Comparison of ENCODE assay signal across 9 mouse cellular contexts in the genomic region with DNA sequence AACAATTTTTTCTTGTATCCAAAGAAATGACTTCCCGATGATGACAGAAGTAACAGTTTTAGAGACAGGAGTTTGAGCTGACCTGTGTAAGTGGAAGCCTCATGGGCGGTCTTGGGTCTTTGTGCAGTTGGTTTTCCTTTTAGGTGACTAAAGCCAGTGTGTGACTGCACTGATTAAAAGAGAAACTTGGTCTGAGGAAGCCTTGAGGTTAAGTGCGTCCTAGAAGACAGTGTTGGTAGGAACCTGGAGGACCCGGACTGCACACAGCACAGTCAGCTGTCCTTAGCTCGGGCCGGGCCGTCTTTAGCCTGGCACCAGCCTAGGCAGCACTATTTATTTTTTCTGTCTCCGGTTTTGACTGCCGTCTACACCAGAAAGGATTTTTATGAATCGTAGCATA. TPM values are rescaled to one million over a fixed set of nuclear protein-coding genes. Genes with fewer than 3 reads are reported as not detected.
DNase-seq lines count a peak whose midpoint lies in the region; ATAC-seq lines count a peak whose summit lies in the region.
"Had no signal": no experiment of that assay in that cellular context is flagged by ENCODE, and none has a peak within 500 bp of the region (broad histone marks: within the 10 kb centered on the region; RNA-seq: fewer than 3 reads in every experiment).

No protein-coding gene starts in this region.

- no peak for ATAC-seq in erythroblast, adult 5-6 weeks (replicated peaks; ENCODE audit: low FRiP score, poor library complexity, severe bottlenecking)
- no peak for ATAC-seq in midbrain, embryonic 11.5 days (ENCODE audit: low FRiP score)
- ATAC-seq in limb, embryonic 15.5 days (ENCODE audit: insufficient number of reproducible peaks, low FRiP score, low TSS enrichment, low read depth): no peak
- no peak for ATAC-seq in stomach, embryonic 16.5 days (ENCODE audit: insufficient read depth, low FRiP score)

- peaks cover 56% of the 10 kb centered on the region for H3K36me3 ChIP-seq in erythroblast, embryonic 14.5 days (ENCODE audit: control insufficient read depth)
- H3K36me3 ChIP-seq in midbrain, embryonic 10.5 days: peaks cover 46% of the 10 kb centered on the region
- peaks cover 2% of the 10 kb centered on the region; the same call in 1 of the 2 replicates for H3K36me3 ChIP-seq in midbrain, embryonic 11.5 days (ENCODE audit: control insufficient read depth, insufficient read depth, low read length)
- peaks cover 20% of the 10 kb centered on the region for H3K36me3 ChIP-seq in limb, embryonic 15.5 days
- no peaks in the 10 kb centered on the region; the same call in 1 of the 2 replicates for H3K36me3 ChIP-seq in stomach, embryonic 16.5 days (ENCODE audit: control insufficient read depth, insufficient read depth, low read length)

- H3K27me3 ChIP-seq in erythroblast, embryonic 14.5 days (ENCODE audit: control insufficient read depth): no peaks in the 10 kb centered on the region
- peaks cover 18% of the 10 kb centered on the region for H3K27me3 ChIP-seq in midbrain, embryonic 10.5 days (ENCODE audit: low read depth, poor library complexity, severe bottlenecking)
- H3K27me3 ChIP-seq in midbrain, embryonic 11.5 days (ENCODE audit: control insufficient read depth, insufficient read depth, low read length): no peaks in the 10 kb centered on the region; the same call in 1 of the 2 replicates
- 0 out of 2 replicates have a peak, but pooled peaks cover 4% of the 10 kb centered on the region for H3K27me3 ChIP-seq in limb, embryonic 15.5 days
- H3K27me3 ChIP-seq in stomach, embryonic 16.5 days (ENCODE audit: control insufficient read depth, insufficient read depth, low read length): no peaks in the 10 kb centered on the region

- peak overlapping the region; percentile 87 for H3K4me3 ChIP-seq in erythroblast, embryonic 14.5 days (replicated peaks)
- peak overlapping the region; percentile 96; the same call in 1 of the 2 replicates for H3K4me3 ChIP-seq in midbrain, embryonic 10.5 days
- no peak overlapping the region for H3K4me3 ChIP-seq in midbrain, embryonic 11.5 days (ENCODE audit: low read depth, low read length)
- H3K4me3 ChIP-seq in limb, embryonic 15.5 days: no peak overlapping the region; the same call in 1 of the 2 replicates
- peak overlapping the region; percentile 65 for H3K4me3 ChIP-seq in stomach, embryonic 16.5 days (replicated peaks; ENCODE audit: low read length)

- no peak overlapping the region; the same call in 1 of the 2 replicates for H3K4me2 ChIP-seq in midbrain, embryonic 11.5 days
- H3K4me2 ChIP-seq in limb, embryonic 15.5 days: peak overlapping the region; percentile 67; the same call in 1 of the 2 replicates
- peak overlapping the region; percentile 62 for H3K4me2 ChIP-seq in stomach, embryonic 16.5 days (ENCODE audit: low read depth, low read length)

- 86% methylated on average over 10 of the region's 10 CpGs for WGBS in midbrain, embryonic 10.5 days
- WGBS in midbrain, embryonic 11.5 days: 89% methylated on average over 10 of the region's 10 CpGs
- WGBS in limb, embryonic 15.5 days: 74% methylated on average over 10 of the region's 10 CpGs
- WGBS in stomach, embryonic 16.5 days: 64% methylated on average over 10 of the region's 10 CpGs

- peaks cover 78% of the 10 kb centered on the region for H3K4me1 ChIP-seq in erythroblast, embryonic 14.5 days (ENCODE audit: control insufficient read depth)
- peaks cover 60% of the 10 kb centered on the region for H3K4me1 ChIP-seq in midbrain, embryonic 10.5 days
- H3K4me1 ChIP-seq in midbrain, embryonic 11.5 days (ENCODE audit: control insufficient read depth, insufficient read depth, low read length): peaks cover 14% of the 10 kb centered on the region
- H3K4me1 ChIP-seq in limb, embryonic 15.5 days: peaks cover 37% of the 10 kb centered on the region
- peaks cover 40% of the 10 kb centered on the region for H3K4me1 ChIP-seq in stomach, embryonic 16.5 days (ENCODE audit: control insufficient read depth, insufficient read depth, low read length)

- H3K27ac ChIP-seq in midbrain, embryonic 10.5 days (replicated peaks): no peak overlapping the region
- H3K27ac ChIP-seq in midbrain, embryonic 11.5 days (ENCODE audit: low read depth, low read length): no peak overlapping the region
- H3K27ac ChIP-seq in limb, embryonic 15.5 days: no peak overlapping the region
- H3K27ac ChIP-seq in stomach, embryonic 16.5 days (ENCODE audit: low read length): no peak overlapping the region

- no peak overlapping the region for H3K9ac ChIP-seq in midbrain, embryonic 11.5 days (ENCODE audit: low read length)
- 0 out of 2 replicates have a peak overlapping the region, but pooled peaks have one; percentile 4 for H3K9ac ChIP-seq in limb, embryonic 15.5 days
- H3K9ac ChIP-seq in stomach, embryonic 16.5 days (ENCODE audit: low read length): peak overlapping the region; percentile 24; the same call in 1 of the 2 replicates

- DNase-seq in midbrain, embryonic 10.5 days (ENCODE audit: low spot score): no peak
- DNase-seq in midbrain, embryonic 11.5 days (ENCODE audit: low spot score, missing footprints): no peak
- DNase-seq in urinary bladder, postnatal 4 days (ENCODE audit: low spot score in 2 of 2): no peak
- no peak for DNase-seq in retina, embryonic 14.5 days (ENCODE audit: low spot score)
- DNase-seq: cerebellum, postnatal 36 days had no signal

- no peaks in the 10 kb centered on the region for H3K9me3 ChIP-seq in erythroblast, embryonic 14.5 days (ENCODE audit: control insufficient read depth, low read length)
- no peaks in the 10 kb centered on the region for H3K9me3 ChIP-seq in midbrain, embryonic 10.5 days (replicated peaks)
- H3K9me3 ChIP-seq in midbrain, embryonic 11.5 days (ENCODE audit: control insufficient read depth, low read length): no peaks in the 10 kb centered on the region
- no peaks in the 10 kb centered on the region for H3K9me3 ChIP-seq in limb, embryonic 15.5 days
- H3K9me3 ChIP-seq in stomach, embryonic 16.5 days (replicated peaks; ENCODE audit: control insufficient read depth, low read length): no peaks in the 10 kb centered on the region

RNA-seq across cellular contexts. Expression of gene Gna13, which starts 2.2 kb away (rescaled TPM):
- polyA plus RNA-seq in erythroblast, embryonic 14.5 days (2012): 4.0 TPM in 2 replicates
- total RNA-seq in erythroblast, adult 5-6 weeks (2015; ENCODE audit: low replicate concordance): 23.4 and 30.0 TPM in 2 replicates
- 23.4 TPM in 2 replicates for total RNA-seq in erythroblast, adult 5-6 weeks (2017; ENCODE audit: low replicate concordance)
- polyA plus RNA-seq in midbrain, embryonic 10.5 days (2016; fragmentation: Nextera tagmentation; extraction: Ambion mirVana): 16.9 and 18.8 TPM in 2 replicates
- polyA plus RNA-seq in midbrain, embryonic 11.5 days (2014; fragmentation: Nextera tagmentation; extraction: Ambion mirVana): 19.4 and 20.4 TPM in 2 replicates
- 20.4 and 23.7 TPM in 2 replicates for polyA plus RNA-seq in limb, embryonic 15.5 days (2015; fragmentation: Nextera tagmentation; extraction: Ambion mirVana)
- polyA plus RNA-seq in stomach, embryonic 16.5 days (2015; fragmentation: Nextera tagmentation; extraction: Ambion mirVana): 28.8 and 32.8 TPM in 2 replicates

RNA-seq across cellular contexts. Expression of gene 9930022D16Rik, which starts 48.8 kb away (rescaled TPM):
- polyA plus RNA-seq in erythroblast, embryonic 14.5 days (2012): 0.02 TPM in 1 of 2 replicates, not detected in the other
- not detected in 2 replicates for total RNA-seq in erythroblast, adult 5-6 weeks (2015; ENCODE audit: low replicate concordance)
- total RNA-seq in erythroblast, adult 5-6 weeks (2017; ENCODE audit: low replicate concordance): not detected in 2 replicates
- not detected in 2 replicates for polyA plus RNA-seq in midbrain, embryonic 10.5 days (2016; fragmentation: Nextera tagmentation; extraction: Ambion mirVana)
- polyA plus RNA-seq in midbrain, embryonic 11.5 days (2014; fragmentation: Nextera tagmentation; extraction: Ambion mirVana): not detected in 2 replicates
- not detected in 2 replicates for polyA plus RNA-seq in limb, embryonic 15.5 days (2015; fragmentation: Nextera tagmentation; extraction: Ambion mirVana)
- not detected in 2 replicates for polyA plus RNA-seq in stomach, embryonic 16.5 days (2015; fragmentation: Nextera tagmentation; extraction: Ambion mirVana)

Comparison
In these comparisons a context has a peak if more than half of its experiments do, and no peak if none do; other contexts are left out.
1. H3K4me3 ChIP-seq: peak in erythroblast, embryonic 14.5 days (single experiment), midbrain, embryonic 10.5 days (single experiment) and stomach, embryonic 16.5 days (single experiment); none in midbrain, embryonic 11.5 days (single experiment) and limb, embryonic 15.5 days (single experiment).